Mouse (Mus musculus): ENCODE results near the gene Ppt1. TPM values are rescaled to one million over a fixed set of nuclear protein-coding genes. Genes with fewer than 3 reads are reported as not detected.

The Ppt1 gene
- total RNA-seq, 2 experiments from 2014 or later, result 65.8 to 73.0 TPM

DNA sequence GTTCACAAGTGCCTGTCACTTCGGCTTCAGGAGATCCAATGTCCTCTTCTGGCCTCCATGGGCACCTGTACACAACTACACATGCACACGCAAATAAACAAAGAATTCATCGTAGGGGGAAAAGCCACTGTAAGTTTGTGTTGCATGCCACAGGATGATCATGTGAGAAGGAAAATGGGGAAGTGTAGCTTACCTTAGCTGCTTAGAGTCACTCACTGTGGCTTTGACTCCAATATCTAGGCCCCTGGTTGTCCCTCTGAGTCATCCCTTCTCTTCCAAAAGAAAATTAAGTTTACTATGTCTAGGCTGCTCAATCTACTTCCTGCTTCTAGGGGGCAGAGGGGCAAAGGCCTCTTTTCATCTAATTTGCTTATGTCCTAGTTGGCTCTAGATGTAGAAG lies 67.7 kb downstream of the Ppt1 start:
- no peak for DNase-seq (ENCODE audit: low spot score in 2 of 2)

GRCm38 (mm10) chr4:122905359-122905758 lies 69.3 kb downstream of the Ppt1 start:
- no peak for DNase-seq (ENCODE audit: low spot score in 2 of 2)

Other genes with a start within 250 kb of the Ppt1 start
- gene 9530002B09Rik, start 147.0 kb upstream of the Ppt1 start, total RNA-seq (2021), result not detected
- gene Cap1, start 49.8 kb downstream of the Ppt1 start, total RNA-seq (2021), result 100 to 1,000 TPM; 192 to 203 TPM
- gene Mfsd2a, start 124.9 kb downstream of the Ppt1 start, total RNA-seq (2021), result 10 to 100 TPM; 64.0 to 68.9 TPM
- 10 to 100 TPM; 53.5 to 59.1 TPM for gene Mycl, start 159.4 kb downstream of the Ppt1 start, total RNA-seq (2021)
- gene Trit1, start 180.4 kb downstream of the Ppt1 start, total RNA-seq (2021), result 10 to 100 TPM; 24.5 to 29.2 TPM

Data from layer of hippocampus, postnatal 10 days (tissue).